Mouse (Mus musculus) embryo, embryonic 10 days (tissue): ENCODE results near the gene Gm21409.
"Not testable (repeated sequence)": the region's sequence is repeated elsewhere in the genome, so short reads cannot be mapped to it uniquely, and the experiment has no call there.

Experiments
- DNase-seq: peaks from one replicate; pipeline ENCODE4 v3.0.0-alpha.2; 2015; ENCODE audit warnings: low spot score

Gm21409 gene

GRCm38 (mm10) chrY:84746385-84746784, at the start of gene Gm21409:
Gm21409 (plus strand) TSS chrY:84746685.
- not testable (repeated sequence) for DNase-seq
